7 mouse cellular contexts compared by ENCODE assay signal in the genomic region with DNA sequence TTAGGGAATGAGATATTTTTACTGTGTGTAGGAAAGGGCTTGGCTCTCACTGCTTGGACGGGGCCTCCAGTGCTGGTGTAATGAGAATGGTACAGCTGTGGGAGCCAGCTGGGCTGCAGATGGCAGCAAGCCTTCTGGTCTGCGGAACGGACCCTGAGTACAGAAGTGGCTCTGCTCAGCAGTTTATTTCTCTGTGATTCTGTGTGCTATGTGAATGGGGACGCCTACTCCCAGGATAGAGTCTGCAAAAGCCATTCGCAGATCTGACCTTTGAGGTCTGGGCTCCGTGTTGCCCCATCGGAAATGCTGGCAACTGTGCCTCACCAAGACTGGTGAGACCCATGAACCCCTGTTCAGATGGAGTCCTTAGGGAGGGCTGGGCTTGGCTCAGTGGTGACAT. TPM values are rescaled to one million over a fixed set of nuclear protein-coding genes. Genes with fewer than 3 reads are reported as not detected.
DNase-seq lines count a peak whose midpoint lies in the region; ATAC-seq and TF ChIP-seq lines count a peak whose summit lies in the region.

No protein-coding gene starts in this region.

- H3K9me3 ChIP-seq in lung, embryonic 14.5 days (ENCODE audit: low read depth, low read length): no peaks in the 10 kb centered on the region
- H3K9me3 ChIP-seq in limb, embryonic 14.5 days (ENCODE audit: control insufficient read depth, low read length): no peaks in the 10 kb centered on the region

- no peak for TF ChIP-seq POLR2A in lung, adult 2 months (IDR thresholded peaks at IDR 0.05; ENCODE audit: borderline replicate concordance, extremely low read depth, low read depth, low read length)
- TF ChIP-seq POLR2A in limb, embryonic 14.5 days (IDR thresholded peaks at IDR 0.05; ENCODE audit: borderline replicate concordance, extremely low read depth, insufficient read depth, insufficient read length): no peak

- peak overlapping the region; percentile 83 for H3K4me2 ChIP-seq in lung, embryonic 14.5 days
- peak overlapping the region; percentile 69 for H3K4me2 ChIP-seq in limb, embryonic 14.5 days (replicated peaks; ENCODE audit: low read depth, low read length, severe bottlenecking)

- H3K27me3 ChIP-seq in lung, embryonic 14.5 days (ENCODE audit: insufficient read depth, low read length): peaks cover 5% of the 10 kb centered on the region; the same call in 1 of the 2 replicates
- H3K27me3 ChIP-seq in limb, embryonic 14.5 days (ENCODE audit: control insufficient read depth, insufficient read depth, low read length): 0 out of 2 replicates have a peak, but pooled peaks cover 4% of the 10 kb centered on the region

- DNase-seq in lung, embryonic 14.5 days: peak; percentile 88
- no peak for DNase-seq in lung, adult 2 months
- DNase-seq in limb, embryonic 14.5 days (ENCODE audit: low spot score): peak; percentile 79
- DNase-seq in retina, postnatal 1 day: peak; percentile 64
- no peak for DNase-seq in adrenal gland, postnatal 10 days

- peak overlapping the region; percentile 67 for H3K4me3 ChIP-seq in lung, embryonic 14.5 days (ENCODE audit: low read depth, low read length)
- no peak overlapping the region for H3K4me3 ChIP-seq in lung, adult 2 months (replicated peaks; ENCODE audit: extremely low read depth, low read depth, low read length)
- H3K4me3 ChIP-seq in limb, embryonic 14.5 days (replicated peaks; ENCODE audit: low read length): peak overlapping the region; percentile 72

- 0 out of 2 replicates have a peak, but pooled peaks cover 3% of the 10 kb centered on the region for H3K4me1 ChIP-seq in lung, embryonic 14.5 days (ENCODE audit: insufficient read depth)
- no peaks in the 10 kb centered on the region; the same call in 1 of the 2 replicates for H3K4me1 ChIP-seq in lung, adult 2 months (ENCODE audit: control insufficient read depth, insufficient read depth, low read length)
- H3K4me1 ChIP-seq in limb, embryonic 14.5 days (ENCODE audit: control insufficient read depth, insufficient read depth, low read length): 0 out of 2 replicates have a peak, but pooled peaks cover 12% of the 10 kb centered on the region

- H3K27ac ChIP-seq in lung, embryonic 14.5 days (ENCODE audit: low read depth): no peak overlapping the region
- peak overlapping the region; percentile 86 for H3K27ac ChIP-seq in limb, embryonic 14.5 days (replicated peaks; ENCODE audit: low read depth, low read length)

- ATAC-seq in lung, embryonic 14.5 days (ENCODE audit: insufficient read depth): peak; percentile 63; the same call in 1 of the 2 replicates
- ATAC-seq in frontal cortex, adult (ENCODE audit: low TSS enrichment): 0 out of 2 replicates have a peak, but pooled peaks have one; percentile 46
- peak; percentile 53 for ATAC-seq in limb, embryonic 14.5 days (ENCODE audit: low FRiP score, low read depth)
- no peak for ATAC-seq in monocyte, adult 5-6 weeks (replicated peaks; ENCODE audit: insufficient number of reproducible peaks, low FRiP score, low TSS enrichment, poor library complexity, severe bottlenecking)

- TF ChIP-seq CTCF in lung, embryonic 14.5 days (IDR thresholded peaks at IDR 0.05; ENCODE audit: low read depth): 0 out of 2 replicates have a peak, but pooled peaks have one; percentile 12
- TF ChIP-seq CTCF in lung, adult 2 months (IDR thresholded peaks at IDR 0.05; ENCODE audit: insufficient read depth, low read length): no peak

- H3K36me3 ChIP-seq in lung, embryonic 14.5 days (ENCODE audit: insufficient read depth): peaks cover 13% of the 10 kb centered on the region
- H3K36me3 ChIP-seq in limb, embryonic 14.5 days (ENCODE audit: control insufficient read depth, insufficient read depth, low read length): peaks cover 20% of the 10 kb centered on the region

- peak overlapping the region; percentile 10; the same call in 1 of the 2 replicates for H3K9ac ChIP-seq in lung, embryonic 14.5 days
- peak overlapping the region; percentile 80 for H3K9ac ChIP-seq in limb, embryonic 14.5 days (ENCODE audit: low read depth, low read length, severe bottlenecking)

- WGBS in lung, embryonic 14.5 days: 30% methylated on average over 7 of the region's 7 CpGs
- WGBS in lung, adult 2 months: 59% methylated on average over 7 of the region's 7 CpGs
- 15% methylated on average over 7 of the region's 7 CpGs for WGBS in limb, embryonic 14.5 days

RNA-seq across cellular contexts. Expression of gene Shisa2, which starts 2.7 kb away (rescaled TPM):
- polyA plus RNA-seq in lung, embryonic 14.5 days (2014; fragmentation: Nextera tagmentation; extraction: Ambion mirVana): 18.7 and 21.7 TPM in 2 replicates
- polyA plus RNA-seq in lung, adult 2 months (2012; rRNA removed): 8.1 and 10.9 TPM in 2 replicates
- polyA plus RNA-seq in limb, embryonic 14.5 days (2012; rRNA removed): 42.7 and 68.2 TPM in 2 replicates
- 43.8 and 52.3 TPM in 2 replicates for polyA plus RNA-seq in limb, embryonic 14.5 days (2014; fragmentation: Nextera tagmentation; extraction: Ambion mirVana)
- total RNA-seq in adrenal gland, postnatal 10 days (2021): 10 to 100 TPM in 1 of 2 experiments, 1 to 10 TPM in 1; 4.3 to 11.7 TPM
- total RNA-seq in monocyte, adult 5-6 weeks (2017): not detected in 3 replicates

RNA-seq across cellular contexts. Expression of gene Cdadc1, which starts 30.1 kb away (rescaled TPM):
- 32.5 and 36.2 TPM in 2 replicates for polyA plus RNA-seq in lung, embryonic 14.5 days (2014; fragmentation: Nextera tagmentation; extraction: Ambion mirVana)
- polyA plus RNA-seq in lung, adult 2 months (2012; rRNA removed): 6.3 and 9.9 TPM in 2 replicates
- polyA plus RNA-seq in limb, embryonic 14.5 days (2012; rRNA removed): 14.9 and 16.2 TPM in 2 replicates
- polyA plus RNA-seq in limb, embryonic 14.5 days (2014; fragmentation: Nextera tagmentation; extraction: Ambion mirVana): 31.5 and 35.6 TPM in 2 replicates
- total RNA-seq in adrenal gland, postnatal 10 days (2021): 10 to 100 TPM; 59.4 to 61.1 TPM
- 23.8 to 26.5 TPM (median 25.9 TPM) in 3 replicates for total RNA-seq in monocyte, adult 5-6 weeks (2017)

Comparison
In these comparisons a context has a peak if more than half of its experiments do, and no peak if none do; other contexts are left out.
1. DNase-seq: peak in lung, embryonic 14.5 days (single experiment), limb, embryonic 14.5 days (single experiment) and retina, postnatal 1 day (single experiment); none in lung, adult 2 months (single experiment) and adrenal gland, postnatal 10 days (single experiment).